Mouse (Mus musculus) heart, postnatal 25 days (tissue): ENCODE results near the gene Vmn1r218. TPM values are rescaled to one million over a fixed set of nuclear protein-coding genes. Genes with fewer than 3 reads are reported as not detected.
"Not testable (repeated sequence)": the region's sequence is repeated elsewhere in the genome, so short reads cannot be mapped to it uniquely, and the experiment has no call there.

Experiments used
- DNase-seq: peaks from one replicate; pipeline ENCODE4 v3.0.0; 2022; ENCODE audit warnings: low spot score
- intact Hi-C: fragments of 180-260 bp; cut with DNase I; formaldehyde crosslinking; loops from one replicate; pipeline ENCODE4 v1.15.1; 2025
- total RNA-seq, 2 experiments: library from RNA; stranded (reverse); gene quantifications; 2 replicates each; pipeline ENCODE4 v1.2.3; 2021

Vmn1r218 gene
- not detected for total RNA-seq

GRCm38 (mm10) chr13:23133099-23133498 lies at the start of gene Vmn1r218:
TSS of gene Vmn1r218 (plus strand) at chr13:23133155.
- intact Hi-C loops = no loop called here
- DNase-seq = no peak

GRCm38 (mm10) chr13:23094386-23094785 lies 38.6 kb upstream of the Vmn1r218 start:
- no peak for DNase-seq
- intact Hi-C loops = no loop called here

- intact Hi-C loops, DNase-seq: not testable (repeated sequence)
Measured at GRCm38 (mm10) chr13:23118126-23118525, 14.8 kb upstream of the Vmn1r218 start, which contains the start of gene Vmn1r217. TSS of gene Vmn1r217 (minus strand) at chr13:23118226.

GRCm38 (mm10) chr13:23120611-23121010 lies 12.3 kb upstream of the Vmn1r218 start:
- intact Hi-C loops = no loop called here
- DNase-seq = no peak

- no peak for DNase-seq
- intact Hi-C loops = no loop called here
Measured at GRCm38 (mm10) chr13:23133501-23133900, 546 bp downstream of the Vmn1r218 start.

GRCm38 (mm10) chr13:23138880-23139279 lies 5.9 kb downstream of the Vmn1r218 start:
- intact Hi-C loops = no loop called here
- no peak for DNase-seq

- intact Hi-C loops = no loop called here
Measured at GRCm38 (mm10) chr13:23157848-23158247, 24.9 kb downstream of the Vmn1r218 start.

GRCm38 (mm10) chr13:23159012-23159411 lies 26.1 kb downstream of the Vmn1r218 start, which contains the start of gene Vmn1r219:
TSS of gene Vmn1r219 (plus strand) at chr13:23159312.
- DNase-seq = no peak
- intact Hi-C loops = no loop called here

More at GRCm38 (mm10) chr13:23157848-23158247, 24.9 kb downstream of the Vmn1r218 start:
- no peak for DNase-seq

GRCm38 (mm10) chr13:23166471-23166870 lies 33.5 kb downstream of the Vmn1r218 start:
- intact Hi-C loops, DNase-seq: not testable (repeated sequence)

- intact Hi-C loops = no loop called here
- DNase-seq = no peak
Measured at GRCm38 (mm10) chr13:23187875-23188274, 54.9 kb downstream of the Vmn1r218 start, which contains the start of gene Vmn1r220. TSS of gene Vmn1r220 (minus strand) at chr13:23187975.

Other genes starting within 250 kb of the Vmn1r218 start
- not detected for gene Vmn1r212, start 248.9 kb upstream of the Vmn1r218 start, total RNA-seq
- not detected for gene Vmn1r213, start 125.5 kb upstream of the Vmn1r218 start, total RNA-seq
- gene Vmn1r214, start 102.7 kb upstream of the Vmn1r218 start, total RNA-seq = not detected
- gene Vmn1r215, start 65.1 kb upstream of the Vmn1r218 start, total RNA-seq = not detected
- not detected for gene Vmn1r217, start 14.9 kb upstream of the Vmn1r218 start, total RNA-seq
- gene Vmn1r219, start 26.2 kb downstream of the Vmn1r218 start, total RNA-seq = not detected
- not detected for gene Vmn1r220, start 54.8 kb downstream of the Vmn1r218 start, total RNA-seq
- gene Vmn1r221, start 81.0 kb downstream of the Vmn1r218 start, total RNA-seq = not detected
- not detected for gene Vmn1r222, start 102.8 kb downstream of the Vmn1r218 start, total RNA-seq
- not detected for gene Vmn1r223, start 114.0 kb downstream of the Vmn1r218 start, total RNA-seq
- gene Zfp322a, start 236.1 kb downstream of the Vmn1r218 start, total RNA-seq = 10 to 100 TPM; 16.8 to 20.2 TPM